Mouse (Mus musculus) limb, embryonic 14.5 days (tissue): ENCODE measurements around the gene Robo1. TPM values are rescaled to one million over a fixed set of nuclear protein-coding genes. Genes with fewer than 3 reads are reported as not detected.

ENCODE experiments used
- ATAC-seq: fragments of 200-750 bp; cut with Nextera tagmentation; 2 replicates; pipeline ENCODE4 v1.8.0; 2017; ENCODE audit warnings: low read depth, moderate number of reproducible peaks, moderate TSS enrichment; ENCODE audit not compliant: low FRiP score
- DNase-seq: peaks from one replicate; pipeline ENCODE4 v3.0.0-alpha.2; 2015; ENCODE audit warnings: low spot score
- H3K27ac ChIP-seq: fragments of 300-500 bp; sonication (generic); replicated peaks from 2 replicates; pipeline ENCODE4 v1.5.1; 2014; ENCODE audit warnings: low read depth, mild to moderate bottlenecking, low read length, moderate library complexity, mixed read lengths
- H3K27me3 ChIP-seq: fragments of 300-500 bp; sonication (generic); 2 replicates; pipeline ENCODE4 v1.6.1; 2014; ENCODE audit warnings: low read length, mixed read lengths; ENCODE audit not compliant: control insufficient read depth, insufficient read depth
- H3K36me3 ChIP-seq: fragments of 300-500 bp; sonication (generic); 2 replicates; pipeline ENCODE4 v1.6.1; 2014; ENCODE audit warnings: mild to moderate bottlenecking, low read length, moderate library complexity, mixed read lengths; ENCODE audit not compliant: control insufficient read depth, insufficient read depth
- H3K4me1 ChIP-seq: fragments of 300-500 bp; sonication (generic); 2 replicates; pipeline ENCODE4 v1.6.1; 2014; ENCODE audit warnings: antibody characterized with exemption, low read length, mixed read lengths; ENCODE audit not compliant: control insufficient read depth, insufficient read depth
- H3K4me2 ChIP-seq: fragments of 300-500 bp; sonication (generic); replicated peaks from 2 replicates; pipeline ENCODE4 v1.6.1; 2014; ENCODE audit warnings: low read depth, mild to moderate bottlenecking, low read length, moderate library complexity; ENCODE audit not compliant: severe bottlenecking
- H3K4me3 ChIP-seq: fragments of 300-500 bp; sonication (generic); replicated peaks from 2 replicates; pipeline ENCODE4 v1.5.1; 2014; ENCODE audit warnings: low read length
- H3K9ac ChIP-seq: fragments of 300-500 bp; sonication (generic); 2 replicates; pipeline ENCODE4 v1.6.1; 2014; ENCODE audit warnings: mild to moderate bottlenecking, low read depth, low read length, moderate library complexity; ENCODE audit not compliant: severe bottlenecking
- H3K9me3 ChIP-seq: fragments of 300-500 bp; sonication (generic); 2 replicates; pipeline ENCODE4 v1.6.1; 2016; ENCODE audit warnings: low read length; ENCODE audit not compliant: control insufficient read depth
- POLR2A ChIP-seq: fragments of 200-500 bp; IDR thresholded peaks from 2 replicates; pipeline ENCODE4 v1.8.0; 2012; ENCODE audit warnings: inconsistent platforms, mild to moderate bottlenecking, moderate library complexity, borderline replicate concordance; ENCODE audit not compliant: insufficient read depth, insufficient read length; ENCODE audit errors: extremely low read depth
- WGBS: fragments of 180-500 bp; shearing (Covaris S2); extraction: QIAGEN DNeasy Blood & Tissue Kit; methylation state at CpG from one replicate; pipeline ENCODE4 v1.1.7; 2014; 5-methylcytosine and 5-hydroxymethylcytosine counted together
- polyA plus RNA-seq, 2 experiments: library from polyadenylated mRNA; depleted of rRNA in 1 of 2; stranded (reverse) in 1 of 2; unstranded in 1 of 2; fragments of >200 nt; fragmentation: Nextera tagmentation in 1 of 2; extraction: Ambion mirVana in 1 of 2; gene quantifications; 2 replicates each; pipeline versions ENCODE4 v1.2.1 to v1.2.3; 2012 to 2014

Robo1 gene
- polyA plus RNA-seq, 2 experiments = 41.2 to 44.9 TPM

- Histone ChIP-seq H3K9me3 (no peaks in the 10 kb centered on the region), H3K27ac (no peak overlapping the region), H3K4me3 (no peak overlapping the region), H3K27me3 (no peaks in the 10 kb centered on the region), H3K36me3 (peaks cover 13% of the 10 kb centered on the region), H3K9ac (no peak overlapping the region), H3K4me2 (no peak overlapping the region), H3K4me1 (no peaks in the 10 kb centered on the region)
- DNase-seq (no peak), ATAC-seq (no peak)
- WGBS = 89% methylated on average over 6 of the region's 6 CpGs
- TF ChIP-seq POLR2A = no peak
Observed at GRCm38 (mm10) chr16:72959823-72960222, 651.7 kb downstream of the Robo1 start.

DNA sequence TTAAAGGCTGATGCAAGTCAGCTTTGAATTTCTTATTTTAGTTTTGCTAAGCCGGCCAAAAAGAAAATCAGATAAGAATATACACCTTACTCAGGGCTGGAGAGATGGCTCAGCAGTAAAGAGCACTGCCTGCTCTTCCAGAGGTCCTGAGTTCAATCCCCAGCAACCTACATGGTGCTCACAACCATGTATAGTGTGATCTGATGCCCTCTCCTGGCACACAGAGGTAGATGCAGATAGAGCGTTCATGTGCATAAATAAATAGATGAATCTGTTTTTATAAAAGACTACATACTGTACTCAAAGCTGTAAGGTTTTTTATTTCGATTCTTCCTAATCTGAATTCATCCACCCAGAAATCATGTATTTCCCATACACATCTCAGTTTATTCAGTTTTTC is 655.7 kb downstream of the Robo1 start:
- H3K9me3 ChIP-seq = no peaks in the 10 kb centered on the region
- no peaks in the 10 kb centered on the region for H3K27me3 ChIP-seq
- no peak overlapping the region for H3K9ac ChIP-seq
- no peak for TF ChIP-seq POLR2A
- H3K4me2 ChIP-seq = no peak overlapping the region
- no peak overlapping the region for H3K27ac ChIP-seq
- no peak overlapping the region for H3K4me3 ChIP-seq
- peaks cover 13% of the 10 kb centered on the region for H3K36me3 ChIP-seq
- 98% methylated on average over 3 of the region's 3 CpGs for WGBS
- ATAC-seq (no peak), DNase-seq (no peak)
- H3K4me1 ChIP-seq = no peaks in the 10 kb centered on the region

GRCm38 (mm10) chr16:72967509-72967908 is 659.4 kb downstream of the Robo1 start:
- Histone ChIP-seq H3K36me3 (peaks cover 29% of the 10 kb centered on the region), H3K4me2 (no peak overlapping the region), H3K4me1 (no peaks in the 10 kb centered on the region), H3K4me3 (no peak overlapping the region), H3K27ac (no peak overlapping the region), H3K9ac (no peak overlapping the region), H3K27me3 (no peaks in the 10 kb centered on the region), H3K9me3 (no peaks in the 10 kb centered on the region)
- DNase-seq (no peak), ATAC-seq (no peak)
- 60% methylated on average over 7 of the region's 7 CpGs for WGBS
- TF ChIP-seq POLR2A = no peak

GRCm38 (mm10) chr16:72969990-72970389 is 661.9 kb downstream of the Robo1 start:
- H3K4me3 ChIP-seq = no peak overlapping the region
- H3K9ac ChIP-seq = no peak overlapping the region
- TF ChIP-seq POLR2A = no peak
- H3K27ac ChIP-seq = no peak overlapping the region
- WGBS = 73% methylated on average over 7 of the region's 7 CpGs
- ATAC-seq (no peak), DNase-seq (no peak)
- peaks cover 26% of the 10 kb centered on the region for H3K36me3 ChIP-seq
- no peaks in the 10 kb centered on the region for H3K9me3 ChIP-seq
- no peaks in the 10 kb centered on the region for H3K27me3 ChIP-seq
- H3K4me1 ChIP-seq = no peaks in the 10 kb centered on the region
- H3K4me2 ChIP-seq = no peak overlapping the region

DNA sequence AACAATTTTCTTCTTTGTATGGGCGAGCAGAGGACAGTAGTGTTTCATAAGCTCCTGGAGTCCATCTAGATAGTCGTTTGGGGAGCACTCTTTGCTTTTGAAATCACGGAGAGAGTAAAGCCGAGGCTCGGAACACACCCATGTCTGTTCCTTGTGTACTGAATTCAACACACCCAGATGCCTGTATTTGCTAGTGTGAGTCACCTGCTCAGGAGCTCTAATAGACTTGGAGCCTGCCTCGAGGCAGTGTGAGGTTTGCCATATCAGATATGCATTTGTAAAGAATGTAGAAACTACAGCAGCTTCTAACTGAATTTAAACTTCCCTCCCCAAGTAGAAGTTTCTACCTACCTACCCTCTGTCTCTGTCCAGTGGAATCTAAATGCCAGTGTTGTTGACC is 665.6 kb downstream of the Robo1 start:
- no peak for DNase-seq
- ATAC-seq = no peak
- Histone ChIP-seq H3K4me2 (no peak overlapping the region), H3K27ac (no peak overlapping the region), H3K4me1 (no peaks in the 10 kb centered on the region), H3K36me3 (peaks cover 48% of the 10 kb centered on the region), H3K4me3 (no peak overlapping the region), H3K27me3 (no peaks in the 10 kb centered on the region), H3K9me3 (no peaks in the 10 kb centered on the region), H3K9ac (no peak overlapping the region)
- WGBS = 85% methylated on average over 6 of the region's 6 CpGs
- TF ChIP-seq POLR2A = no peak

DNA sequence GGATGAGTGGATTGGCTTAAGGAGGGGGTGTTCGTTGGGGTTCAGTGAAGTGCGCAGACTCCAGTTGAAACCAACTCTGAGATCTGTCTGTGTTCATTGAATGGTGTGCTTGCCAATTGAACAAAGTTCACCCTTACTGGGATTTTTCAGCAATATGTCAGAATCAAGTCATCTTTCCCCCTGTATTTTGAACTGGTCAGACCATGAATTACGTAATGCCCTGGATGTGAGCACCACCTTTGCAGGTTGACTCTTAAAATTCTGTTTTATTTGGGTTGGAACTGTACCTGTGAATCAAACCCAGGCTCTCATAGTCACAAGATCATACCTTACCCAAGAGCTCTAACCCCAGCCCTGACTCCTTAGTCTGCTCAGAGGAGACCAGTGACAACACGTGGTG is 666.6 kb downstream of the Robo1 start:
- Histone ChIP-seq H3K27ac (no peak overlapping the region), H3K4me3 (no peak overlapping the region), H3K36me3 (peaks cover 49% of the 10 kb centered on the region), H3K9me3 (no peaks in the 10 kb centered on the region), H3K4me1 (no peaks in the 10 kb centered on the region), H3K4me2 (no peak overlapping the region), H3K27me3 (no peaks in the 10 kb centered on the region), H3K9ac (no peak overlapping the region)
- ATAC-seq (no peak), DNase-seq (no peak)
- TF ChIP-seq POLR2A = no peak
- 94% methylated on average over 4 of the region's 4 CpGs for WGBS
